In the genomic region with DNA sequence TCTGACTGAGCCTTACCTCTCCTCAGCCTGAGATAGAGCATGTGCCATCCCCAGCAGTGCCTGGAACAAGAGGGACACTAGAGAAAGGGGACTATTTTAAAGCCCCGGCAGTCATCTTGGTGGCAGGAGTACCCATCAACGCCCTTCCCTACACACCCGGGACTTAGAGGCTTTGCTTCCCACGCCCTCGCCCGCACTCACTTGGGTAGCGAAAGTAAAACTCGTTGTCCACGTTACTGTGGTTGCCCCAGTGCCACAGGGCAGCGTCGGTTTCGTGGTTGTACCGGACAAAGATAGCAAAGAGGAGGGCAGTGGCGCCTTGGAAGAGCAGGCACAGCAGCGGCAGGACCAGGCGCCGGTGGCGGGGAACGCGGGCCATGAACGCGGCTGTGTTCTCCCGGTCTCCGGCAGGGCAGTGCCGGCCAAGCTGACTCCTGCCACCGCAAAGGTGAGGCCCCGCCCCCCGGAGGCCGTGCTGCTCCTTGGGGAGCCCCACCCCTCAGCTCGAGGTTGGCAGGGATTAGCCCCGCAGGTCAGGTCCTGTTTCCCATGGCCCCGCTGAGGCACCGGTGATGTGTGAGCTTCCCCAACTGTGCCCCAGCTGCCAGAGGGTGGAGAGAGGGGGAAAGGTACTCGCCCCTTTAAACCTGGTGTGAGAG, we compare ENCODE assay signal across 8 mouse cellular contexts. TPM values are rescaled to one million over a fixed set of nuclear protein-coding genes. Genes with fewer than 3 reads are reported as not detected.
DNase-seq lines count a peak whose midpoint lies in the region; ATAC-seq and TF ChIP-seq lines count a peak whose summit lies in the region.

A gene (minus strand): TSS at position 442 of the 659 bp plus-strand sequence.

- H3K4me1 ChIP-seq in neural tube, embryonic 11.5 days (ENCODE audit: control insufficient read depth, insufficient read depth, low read length): peaks cover 5% of the 10 kb centered on the region
- no peaks in the 10 kb centered on the region; the same call in 1 of the 2 replicates for H3K4me1 ChIP-seq in cerebellum, adult 2 months (ENCODE audit: control insufficient read depth, insufficient read depth, low read length)
- H3K4me1 ChIP-seq in heart, embryonic 13.5 days: peaks cover 9% of the 10 kb centered on the region
- peaks cover 17% of the 10 kb centered on the region for H3K4me1 ChIP-seq in kidney, postnatal 0 days (replicated peaks; ENCODE audit: insufficient read depth, low read length)
- no peaks in the 10 kb centered on the region for H3K4me1 ChIP-seq in stomach, postnatal 0 days (replicated peaks; ENCODE audit: control insufficient read depth, insufficient read depth)

- TF ChIP-seq EP300 in stomach, postnatal 0 days (optimal IDR thresholded peaks at IDR 0.05): no peak

- 4% methylated on average over 34 of the region's 34 CpGs for WGBS in neural tube, embryonic 11.5 days
- WGBS in cerebellum, adult 2 months: 2% methylated on average over 34 of the region's 34 CpGs
- WGBS in heart, embryonic 13.5 days: under 1% methylated on average over 34 of the region's 34 CpGs
- WGBS in kidney, postnatal 0 days: 2% methylated on average over 34 of the region's 34 CpGs
- WGBS in stomach, postnatal 0 days: 4% methylated on average over 34 of the region's 34 CpGs

- H3K9me3 ChIP-seq in neural tube, embryonic 11.5 days (ENCODE audit: control insufficient read depth, low read length): no peaks in the 10 kb centered on the region
- H3K9me3 ChIP-seq in heart, embryonic 13.5 days: no peaks in the 10 kb centered on the region
- no peaks in the 10 kb centered on the region for H3K9me3 ChIP-seq in kidney, postnatal 0 days (replicated peaks; ENCODE audit: low read length)
- no peaks in the 10 kb centered on the region for H3K9me3 ChIP-seq in stomach, postnatal 0 days (ENCODE audit: control insufficient read depth, low read length)

- peak; percentile 32 for DNase-seq in neural tube, embryonic 11.5 days (ENCODE audit: low spot score)
- DNase-seq in neural tube, embryonic 10.5 days (ENCODE audit: extremely low spot score, low spot score): no peak
- DNase-seq in cerebellum, adult 2 months: peak; percentile 68 to 70
- peak; percentile 24 for DNase-seq in kidney, postnatal 0 days (ENCODE audit: low spot score)
- peak; percentile 76 for DNase-seq in lung, postnatal 25 days (ENCODE audit: low spot score)
- peak; percentile 87 for DNase-seq in stomach, postnatal 0 days (ENCODE audit: low spot score)
- DNase-seq in frontal cortex, postnatal 36 days (ENCODE audit: low spot score in 2 of 2): no peak

- ATAC-seq in neural tube, embryonic 11.5 days (ENCODE audit: insufficient read depth, low FRiP score, low TSS enrichment): no peak
- ATAC-seq in heart, embryonic 13.5 days (ENCODE audit: extremely low read depth, insufficient number of reproducible peaks, low FRiP score, low TSS enrichment): no peak
- ATAC-seq in kidney, postnatal 0 days (replicated peaks; ENCODE audit: low FRiP score, low read depth): peak; percentile 62
- peak; percentile 79 for ATAC-seq in stomach, postnatal 0 days (ENCODE audit: low FRiP score, low TSS enrichment)

- H3K9ac ChIP-seq in neural tube, embryonic 11.5 days (ENCODE audit: low read length): peak within 1 kb of the TSS; percentile 50
- peak within 1 kb of the TSS; percentile 75 for H3K9ac ChIP-seq in heart, embryonic 13.5 days
- H3K9ac ChIP-seq in kidney, postnatal 0 days (ENCODE audit: low read depth, low read length): peak within 1 kb of the TSS; percentile 46
- H3K9ac ChIP-seq in stomach, postnatal 0 days (ENCODE audit: low read length): peak within 1 kb of the TSS; percentile 38

- no peak within 1 kb of the TSS for H3K27ac ChIP-seq in neural tube, embryonic 11.5 days (ENCODE audit: low read depth, low read length)
- no peak within 1 kb of the TSS for H3K27ac ChIP-seq in cerebellum, adult 2 months (ENCODE audit: insufficient read depth, low read length)
- no peak within 1 kb of the TSS for H3K27ac ChIP-seq in heart, embryonic 13.5 days (replicated peaks)
- no peak within 1 kb of the TSS for H3K27ac ChIP-seq in kidney, postnatal 0 days
- no peak within 1 kb of the TSS for H3K27ac ChIP-seq in stomach, postnatal 0 days (replicated peaks)

- H3K27me3 ChIP-seq in neural tube, embryonic 11.5 days (ENCODE audit: control insufficient read depth, insufficient read depth, low read length): peaks cover 16% of the 10 kb centered on the region; the same call in 1 of the 2 replicates
- H3K27me3 ChIP-seq in cerebellum, adult 2 months (ENCODE audit: control insufficient read depth, insufficient read depth, low read length): no peaks in the 10 kb centered on the region
- peaks cover 81% of the 10 kb centered on the region for H3K27me3 ChIP-seq in heart, embryonic 13.5 days (replicated peaks)
- peaks cover 4% of the 10 kb centered on the region; the same call in 1 of the 2 replicates for H3K27me3 ChIP-seq in kidney, postnatal 0 days (ENCODE audit: insufficient read depth, low read length)
- no peaks in the 10 kb centered on the region; the same call in 1 of the 2 replicates for H3K27me3 ChIP-seq in stomach, postnatal 0 days (ENCODE audit: control insufficient read depth, insufficient read depth, low read length)

- no peak for TF ChIP-seq CTCF in cerebellum, adult 2 months (IDR thresholded peaks at IDR 0.05; ENCODE audit: borderline replicate concordance, insufficient read depth, low read depth, low read length)
- no peak for TF ChIP-seq CTCF in kidney, postnatal 0 days (IDR thresholded peaks at IDR 0.05; ENCODE audit: low read depth)
- TF ChIP-seq CTCF in stomach, postnatal 0 days (IDR thresholded peaks at IDR 0.05; ENCODE audit: low read depth): no peak

- H3K4me3 ChIP-seq in neural tube, embryonic 11.5 days (ENCODE audit: low read depth, low read length): peak within 1 kb of the TSS; percentile 29
- peak within 1 kb of the TSS; percentile 58 for H3K4me3 ChIP-seq in cerebellum, adult 2 months (replicated peaks; ENCODE audit: insufficient read depth, low read depth, low read length)
- H3K4me3 ChIP-seq in heart, embryonic 13.5 days: peak within 1 kb of the TSS; percentile 57
- peak within 1 kb of the TSS; percentile 42 for H3K4me3 ChIP-seq in kidney, postnatal 0 days (replicated peaks; ENCODE audit: low read depth, low read length)
- H3K4me3 ChIP-seq in stomach, postnatal 0 days (ENCODE audit: low read depth, low read length): peak within 1 kb of the TSS; percentile 49

- no peaks in the 10 kb centered on the region for H3K36me3 ChIP-seq in neural tube, embryonic 11.5 days (ENCODE audit: control insufficient read depth, insufficient read depth, low read length)
- H3K36me3 ChIP-seq in heart, embryonic 13.5 days: no peaks in the 10 kb centered on the region
- no peaks in the 10 kb centered on the region for H3K36me3 ChIP-seq in kidney, postnatal 0 days (ENCODE audit: insufficient read depth, low read length)
- no peaks in the 10 kb centered on the region for H3K36me3 ChIP-seq in stomach, postnatal 0 days (ENCODE audit: control insufficient read depth, insufficient read depth, low read length)

- TF ChIP-seq POLR2A in cerebellum, adult 2 months (IDR thresholded peaks at IDR 0.05; ENCODE audit: borderline replicate concordance, insufficient read depth, low read length): no peak

- H3K4me2 ChIP-seq in neural tube, embryonic 11.5 days (ENCODE audit: low read depth): peak within 1 kb of the TSS; percentile 57
- H3K4me2 ChIP-seq in heart, embryonic 13.5 days: peak within 1 kb of the TSS; percentile 82
- peak within 1 kb of the TSS; percentile 70 for H3K4me2 ChIP-seq in kidney, postnatal 0 days (ENCODE audit: low read length)
- H3K4me2 ChIP-seq in stomach, postnatal 0 days (replicated peaks; ENCODE audit: low read depth): peak within 1 kb of the TSS; percentile 68

RNA-seq across cellular contexts. Expression of the gene that starts here (rescaled TPM):
- polyA plus RNA-seq in neural tube, embryonic 11.5 days (2014; fragmentation: Nextera tagmentation; extraction: Ambion mirVana): 0.27 and 1.2 TPM in 2 replicates
- polyA plus RNA-seq in cerebellum, adult 2 months (2012; rRNA removed): 0.08 and 0.17 TPM in 2 replicates
- polyA plus RNA-seq in heart, embryonic 13.5 days (2015; fragmentation: Nextera tagmentation; extraction: Ambion mirVana): 0.13 and 0.76 TPM in 2 replicates
- polyA plus RNA-seq in kidney, postnatal 0 days (2015; fragmentation: Nextera tagmentation; extraction: Ambion mirVana): 23.2 and 24.2 TPM in 2 replicates
- 19.4 and 27.0 TPM in 2 replicates for polyA plus RNA-seq in stomach, postnatal 0 days (2015; fragmentation: Nextera tagmentation; extraction: Ambion mirVana)

Comparison
In these comparisons a context has a peak if more than half of its experiments do, and no peak if none do; other contexts are left out.
1. DNase-seq: peak in neural tube, embryonic 11.5 days (single experiment), kidney, postnatal 0 days (single experiment), lung, postnatal 25 days (single experiment) and stomach, postnatal 0 days (single experiment); none in neural tube, embryonic 10.5 days (single experiment) and frontal cortex, postnatal 36 days (0 of 2).
2. Peak in DNase-seq and H3K4me3 ChIP-seq in cerebellum, adult 2 months; RNA of the gene not detected or under 1 TPM.
3. ATAC-seq: peak in kidney, postnatal 0 days (single experiment) and stomach, postnatal 0 days (single experiment); none in neural tube, embryonic 11.5 days (single experiment) and heart, embryonic 13.5 days (single experiment).
4. Peak in every context shown above with its lines, with median percentiles within 50 percentile points of each other: H3K4me2 ChIP-seq, H3K4me3 ChIP-seq and H3K9ac ChIP-seq.